Mouse (Mus musculus) liver, embryonic 13.5 days (tissue): ENCODE measurements around the gene Ptprb. TPM values are rescaled to one million over a fixed set of nuclear protein-coding genes. Genes with fewer than 3 reads are reported as not detected.
A peak's percentile ranks its signal among the peaks of the same experiment; 100 is the strongest.

Experiments
- ATAC-seq: fragments of 200-750 bp; cut with Nextera tagmentation; 2 replicates; pipeline ENCODE4 v1.8.0; 2017; ENCODE audit warnings: low read depth, mild to moderate bottlenecking, moderate number of reproducible peaks, moderate library complexity
- DNase-seq: peaks from one replicate; pipeline ENCODE4 v3.0.0; 2022
- H3K27ac ChIP-seq: fragments of 300-500 bp; sonication (generic); 2 replicates; pipeline ENCODE4 v1.5.1; 2015; ENCODE audit warnings: moderate library complexity, mild to moderate bottlenecking, inconsistent platforms
- H3K27me3 ChIP-seq: fragments of 300-500 bp; sonication (generic); 2 replicates; pipeline ENCODE4 v1.6.1; 2015; ENCODE audit warnings: mild to moderate bottlenecking, inconsistent platforms
- H3K36me3 ChIP-seq: fragments of 300-500 bp; sonication (generic); 2 replicates; pipeline ENCODE4 v1.6.1; 2015; ENCODE audit warnings: mild to moderate bottlenecking, inconsistent platforms
- H3K4me1 ChIP-seq: fragments of 300-500 bp; sonication (generic); replicated peaks from 2 replicates; pipeline ENCODE4 v1.6.1; 2015; ENCODE audit warnings: inconsistent platforms
- H3K4me2 ChIP-seq: fragments of 300-500 bp; sonication (generic); 2 replicates; pipeline ENCODE4 v1.6.1; 2015; ENCODE audit warnings: inconsistent platforms, mild to moderate bottlenecking, moderate library complexity
- H3K4me3 ChIP-seq: fragments of 300-500 bp; sonication (generic); replicated peaks from 2 replicates; pipeline ENCODE4 v1.5.1; 2015; ENCODE audit warnings: mild to moderate bottlenecking, inconsistent platforms
- H3K9ac ChIP-seq: fragments of 300-500 bp; sonication (generic); 2 replicates; pipeline ENCODE4 v1.6.1; 2015; ENCODE audit warnings: mild to moderate bottlenecking, inconsistent platforms
- H3K9me3 ChIP-seq: fragments of 300-500 bp; sonication (generic); replicated peaks from 2 replicates; pipeline ENCODE4 v1.6.1; 2016; ENCODE audit warnings: inconsistent platforms
- WGBS: fragments of 180-500 bp; shearing (Covaris S2); methylation state at CpG from one replicate; pipeline ENCODE4 v1.1.7; 2015; ENCODE audit not compliant: insufficient replicate concordance; 5-methylcytosine and 5-hydroxymethylcytosine counted together
- polyA plus RNA-seq: library from polyadenylated mRNA; unstranded; fragments of >200 nt; fragmentation: Nextera tagmentation; extraction: Ambion mirVana; gene quantifications from 2 replicates; pipeline ENCODE4 v1.2.1, GENCODE M21; 2015

Ptprb gene
- polyA plus RNA-seq, 1 experiment from 2014 or later = 1.2 TPM

- H3K9ac ChIP-seq = no peak overlapping the region
- no peaks in the 10 kb centered on the region for H3K4me1 ChIP-seq
- 78% methylated on average over 7 of the region's 7 CpGs for WGBS
- H3K4me3 ChIP-seq = no peak overlapping the region
- DNase-seq (no peak), ATAC-seq (no peak)
- no peak overlapping the region for H3K27ac ChIP-seq
- no peaks in the 10 kb centered on the region for H3K36me3 ChIP-seq
- H3K4me2 ChIP-seq = no peak overlapping the region
- H3K9me3 ChIP-seq = no peaks in the 10 kb centered on the region
- H3K27me3 ChIP-seq = no peaks in the 10 kb centered on the region
Measured at GRCm38 (mm10) chr10:116335328-116335727, 60.0 kb downstream of the Ptprb start.

- Histone ChIP-seq H3K4me3 (no peak overlapping the region), H3K9me3 (no peaks in the 10 kb centered on the region), H3K4me1 (no peaks in the 10 kb centered on the region), H3K27ac (no peak overlapping the region), H3K4me2 (no peak overlapping the region), H3K27me3 (no peaks in the 10 kb centered on the region), H3K36me3 (no peaks in the 10 kb centered on the region), H3K9ac (no peak overlapping the region)
- DNase-seq (no peak), ATAC-seq (no peak)
- WGBS = 72% methylated on average over 12 of the region's 12 CpGs
Measured at GRCm38 (mm10) chr10:116341194-116341593, 65.9 kb downstream of the Ptprb start.

GRCm38 (mm10) chr10:116346618-116347184 is 71.4 kb downstream of the Ptprb start:
- Histone ChIP-seq H3K27me3 (no peaks in the 10 kb centered on the region), H3K4me3 (no peak overlapping the region), H3K27ac (no peak overlapping the region), H3K9me3 (no peaks in the 10 kb centered on the region), H3K36me3 (no peaks in the 10 kb centered on the region), H3K4me2 (no peak overlapping the region), H3K9ac (no peak overlapping the region), H3K4me1 (no peaks in the 10 kb centered on the region)
- no peak for DNase-seq
- ATAC-seq = no peak
- WGBS = 77% methylated on average over 15 of the region's 15 CpGs

GRCm38 (mm10) chr10:116349004-116349403 is 73.7 kb downstream of the Ptprb start:
- no peak for DNase-seq
- Histone ChIP-seq H3K9me3 (no peaks in the 10 kb centered on the region), H3K9ac (no peak overlapping the region), H3K27ac (no peak overlapping the region), H3K4me2 (no peak overlapping the region), H3K4me1 (no peaks in the 10 kb centered on the region), H3K36me3 (no peaks in the 10 kb centered on the region), H3K4me3 (no peak overlapping the region), H3K27me3 (no peaks in the 10 kb centered on the region)
- WGBS = 68% methylated on average over 6 of the region's 6 CpGs
- ATAC-seq = no peak

GRCm38 (mm10) chr10:116350532-116350931 is 75.2 kb downstream of the Ptprb start:
- no peak for DNase-seq
- Histone ChIP-seq H3K4me1 (no peaks in the 10 kb centered on the region), H3K9ac (no peak overlapping the region), H3K36me3 (no peaks in the 10 kb centered on the region), H3K9me3 (no peaks in the 10 kb centered on the region), H3K27me3 (no peaks in the 10 kb centered on the region), H3K4me2 (no peak overlapping the region), H3K27ac (no peak overlapping the region), H3K4me3 (no peak overlapping the region)
- ATAC-seq = no peak
- 53% methylated on average over 13 of the region's 13 CpGs for WGBS

GRCm38 (mm10) chr10:116354372-116354771 is 79.0 kb downstream of the Ptprb start:
- H3K27ac ChIP-seq = no peak overlapping the region
- H3K9ac ChIP-seq = no peak overlapping the region
- H3K4me1 ChIP-seq = no peaks in the 10 kb centered on the region
- no peak overlapping the region for H3K4me2 ChIP-seq
- WGBS = 65% methylated on average over 5 of the region's 5 CpGs
- no peaks in the 10 kb centered on the region for H3K27me3 ChIP-seq
- H3K4me3 ChIP-seq = no peak overlapping the region
- H3K9me3 ChIP-seq = no peaks in the 10 kb centered on the region
- DNase-seq = no peak
- no peak for ATAC-seq
- H3K36me3 ChIP-seq = no peaks in the 10 kb centered on the region

GRCm38 (mm10) chr10:116362181-116362580 is 86.9 kb downstream of the Ptprb start:
- H3K9ac ChIP-seq = no peak overlapping the region
- H3K4me3 ChIP-seq = no peak overlapping the region
- 75% methylated on average over 6 of the region's 6 CpGs for WGBS
- DNase-seq = no peak
- ATAC-seq = no peak
- H3K9me3 ChIP-seq = no peaks in the 10 kb centered on the region
- H3K27ac ChIP-seq = no peak overlapping the region
- H3K4me2 ChIP-seq = no peak overlapping the region
- H3K27me3 ChIP-seq = no peaks in the 10 kb centered on the region
- H3K36me3 ChIP-seq = no peaks in the 10 kb centered on the region
- H3K4me1 ChIP-seq = no peaks in the 10 kb centered on the region

- H3K4me2 ChIP-seq = no peak overlapping the region
- WGBS = 75% methylated on average over 8 of the region's 8 CpGs
- no peak overlapping the region for H3K4me3 ChIP-seq
- no peaks in the 10 kb centered on the region for H3K27me3 ChIP-seq
- no peak overlapping the region for H3K9ac ChIP-seq
- H3K9me3 ChIP-seq = no peaks in the 10 kb centered on the region
- H3K36me3 ChIP-seq = no peaks in the 10 kb centered on the region
- no peaks in the 10 kb centered on the region for H3K4me1 ChIP-seq
- H3K27ac ChIP-seq = no peak overlapping the region
- no peak for DNase-seq
- no peak for ATAC-seq
Measured at GRCm38 (mm10) chr10:116362645-116363044, 87.3 kb downstream of the Ptprb start.

GRCm38 (mm10) chr10:116364759-116365158 is 89.4 kb downstream of the Ptprb start:
- DNase-seq (peak; percentile 3), ATAC-seq (peak; percentile 61)
- H3K27me3 ChIP-seq = no peaks in the 10 kb centered on the region
- no peaks in the 10 kb centered on the region for H3K9me3 ChIP-seq
- H3K27ac ChIP-seq = no peak overlapping the region
- H3K4me1 ChIP-seq = no peaks in the 10 kb centered on the region
- 29% methylated on average over 7 of the region's 7 CpGs for WGBS
- no peak overlapping the region for H3K4me3 ChIP-seq
- H3K9ac ChIP-seq = no peak overlapping the region
- no peak overlapping the region for H3K4me2 ChIP-seq
- no peaks in the 10 kb centered on the region for H3K36me3 ChIP-seq

- no peak overlapping the region for H3K4me3 ChIP-seq
- H3K9me3 ChIP-seq = no peaks in the 10 kb centered on the region
- no peak overlapping the region for H3K9ac ChIP-seq
- DNase-seq (no peak), ATAC-seq (no peak)
- no peaks in the 10 kb centered on the region for H3K4me1 ChIP-seq
- H3K36me3 ChIP-seq = no peaks in the 10 kb centered on the region
- WGBS = 69% methylated on average over 6 of the region's 6 CpGs
- no peak overlapping the region for H3K4me2 ChIP-seq
- no peak overlapping the region for H3K27ac ChIP-seq
- no peaks in the 10 kb centered on the region for H3K27me3 ChIP-seq
Measured at GRCm38 (mm10) chr10:116370991-116371725, 95.8 kb downstream of the Ptprb start.

- H3K4me2 ChIP-seq = no peak overlapping the region
- H3K4me3 ChIP-seq = no peak overlapping the region
- H3K36me3 ChIP-seq = no peaks in the 10 kb centered on the region
- WGBS = 73% methylated on average over 6 of the region's 6 CpGs
- no peak for DNase-seq
- H3K27ac ChIP-seq = no peak overlapping the region
- no peak for ATAC-seq
- no peaks in the 10 kb centered on the region for H3K9me3 ChIP-seq
- H3K27me3 ChIP-seq = no peaks in the 10 kb centered on the region
- H3K4me1 ChIP-seq = no peaks in the 10 kb centered on the region
- H3K9ac ChIP-seq = no peak overlapping the region
Measured at GRCm38 (mm10) chr10:116374111-116374510, 98.8 kb downstream of the Ptprb start.

- H3K27ac ChIP-seq = no peak overlapping the region
- H3K4me3 ChIP-seq = no peak overlapping the region
- no peak overlapping the region for H3K4me2 ChIP-seq
- no peaks in the 10 kb centered on the region for H3K4me1 ChIP-seq
- ATAC-seq (no peak), DNase-seq (no peak)
- H3K9me3 ChIP-seq = no peaks in the 10 kb centered on the region
- 75% methylated on average over 4 of the region's 4 CpGs for WGBS
- no peaks in the 10 kb centered on the region for H3K27me3 ChIP-seq
- H3K9ac ChIP-seq = no peak overlapping the region
- no peaks in the 10 kb centered on the region for H3K36me3 ChIP-seq
Measured at GRCm38 (mm10) chr10:116376853-116377252, 101.5 kb downstream of the Ptprb start.
